Mouse (Mus musculus) embryonic fibroblast, embryonic 13.5 days (primary cell): ENCODE measurements around the gene Ksr1.

Source experiments
- CTCF ChIP-seq: IDR thresholded peaks from 2 replicates; pipeline ENCODE4 v1.5.1; 2011; ENCODE audit warnings: mild to moderate bottlenecking, control low read depth, low read length, moderate library complexity, borderline replicate concordance; ENCODE audit not compliant: insufficient read depth
- POLR2A ChIP-seq: IDR thresholded peaks from 2 replicates; pipeline ENCODE4 v1.6.1; 2011; ENCODE audit warnings: low read depth, mild to moderate bottlenecking, control low read depth, low read length, moderate library complexity

GRCm38 (mm10) chr11:79031452-79031746, 114.8 kb downstream of the Ksr1 start:
- TF ChIP-seq CTCF: no peak
- TF ChIP-seq POLR2A: no peak
